Mouse (Mus musculus) heart, embryonic 16.5 days (tissue): ENCODE results near the gene Magi2. TPM values are rescaled to one million over a fixed set of nuclear protein-coding genes. Genes with fewer than 3 reads are reported as not detected.

Experiments used
- ATAC-seq: fragments of 200-750 bp; cut with Nextera tagmentation; replicated peaks from 2 replicates; pipeline ENCODE4 v1.8.0; 2017; ENCODE audit warnings: moderate number of reproducible peaks; ENCODE audit not compliant: insufficient read depth, low FRiP score; ENCODE audit errors: extremely low read depth
- H3K27ac ChIP-seq: fragments of 300-500 bp; sonication (generic); 2 replicates; pipeline ENCODE4 v1.5.1; 2014; ENCODE audit warnings: mild to moderate bottlenecking, low read length, control low read depth, moderate library complexity
- H3K27me3 ChIP-seq: fragments of 300-500 bp; sonication (generic); 2 replicates; pipeline ENCODE4 v1.6.1; 2014; ENCODE audit warnings: low read length, mixed read lengths; ENCODE audit not compliant: control insufficient read depth, insufficient read depth
- H3K36me3 ChIP-seq: fragments of 300-500 bp; sonication (generic); 2 replicates; pipeline ENCODE4 v1.6.1; 2014; ENCODE audit not compliant: control insufficient read depth, insufficient read depth
- H3K4me1 ChIP-seq: fragments of 300-500 bp; sonication (generic); 2 replicates; pipeline ENCODE4 v1.6.1; 2014; ENCODE audit warnings: low read length, mixed read lengths; ENCODE audit not compliant: control insufficient read depth, insufficient read depth
- H3K4me2 ChIP-seq: fragments of 300-500 bp; sonication (generic); 2 replicates; pipeline ENCODE4 v1.6.1; 2014; ENCODE audit warnings: low read depth, mild to moderate bottlenecking, control low read depth, low read length
- H3K4me3 ChIP-seq: fragments of 300-500 bp; sonication (generic); 2 replicates; pipeline ENCODE4 v1.5.1; 2014; ENCODE audit warnings: mild to moderate bottlenecking, control low read depth, low read length
- H3K9ac ChIP-seq: fragments of 300-500 bp; sonication (generic); 2 replicates; pipeline ENCODE4 v1.6.1; 2014; ENCODE audit warnings: low read length, control low read depth
- H3K9me3 ChIP-seq: fragments of 300-500 bp; sonication (generic); replicated peaks from 2 replicates; pipeline ENCODE4 v1.6.1; 2016; ENCODE audit warnings: low read length; ENCODE audit not compliant: control insufficient read depth
- WGBS: fragments of 180-500 bp; shearing (Covaris S2); extraction: QIAGEN DNeasy Blood & Tissue Kit; methylation state at CpG from one replicate; pipeline ENCODE4 v1.1.7; 2014; 5-methylcytosine and 5-hydroxymethylcytosine counted together
- polyA plus RNA-seq: library from polyadenylated mRNA; unstranded; fragments of >200 nt; fragmentation: Nextera tagmentation; extraction: Ambion mirVana; gene quantifications from 2 replicates; pipeline ENCODE4 v1.2.1, GENCODE M21; 2015

The Magi2 gene
- polyA plus RNA-seq, 1 experiment from 2014 or later: 3.3 TPM

GRCm38 (mm10) chr5:20050284-20050683 lies 823.4 kb downstream of the Magi2 start:
- Histone ChIP-seq H3K27ac (no peak overlapping the region), H3K9ac (no peak overlapping the region), H3K9me3 (no peaks in the 10 kb centered on the region), H3K4me3 (no peak overlapping the region), H3K27me3 (no peaks in the 10 kb centered on the region), H3K4me2 (no peak overlapping the region), H3K36me3 (no peaks in the 10 kb centered on the region), H3K4me1 (no peaks in the 10 kb centered on the region)
- ATAC-seq: no peak
- 34% methylated on average over 1 of the region's 1 CpGs for WGBS

DNA sequence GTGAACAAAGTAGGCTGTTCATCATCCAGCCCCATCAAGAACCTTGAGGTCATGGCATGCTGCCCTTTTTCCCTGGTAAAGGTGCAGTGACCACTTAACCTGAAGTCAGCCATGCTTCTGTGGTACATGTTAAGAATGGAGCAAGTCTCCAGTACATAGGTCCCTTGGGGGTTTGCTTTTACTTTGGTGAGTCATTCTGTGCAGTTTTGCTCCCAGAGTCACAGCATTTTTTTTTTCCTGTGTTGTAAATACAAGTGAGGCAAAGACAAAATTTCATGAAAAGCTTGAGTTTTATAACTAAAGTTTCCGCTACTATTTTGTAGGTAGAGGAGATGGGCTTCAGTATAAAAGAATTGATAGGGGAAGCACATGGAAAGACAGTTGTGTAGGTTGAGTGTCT lies 828.2 kb downstream of the Magi2 start:
- Histone ChIP-seq H3K9me3 (no peaks in the 10 kb centered on the region), H3K4me2 (no peak overlapping the region), H3K27ac (no peak overlapping the region), H3K36me3 (no peaks in the 10 kb centered on the region), H3K9ac (no peak overlapping the region), H3K27me3 (no peaks in the 10 kb centered on the region), H3K4me3 (no peak overlapping the region), H3K4me1 (no peaks in the 10 kb centered on the region)
- WGBS: 91% methylated on average over 1 of the region's 1 CpGs
- ATAC-seq: no peak

- Histone ChIP-seq H3K4me3 (no peak overlapping the region), H3K4me1 (no peaks in the 10 kb centered on the region), H3K27ac (no peak overlapping the region), H3K36me3 (no peaks in the 10 kb centered on the region), H3K9me3 (no peaks in the 10 kb centered on the region), H3K27me3 (no peaks in the 10 kb centered on the region), H3K4me2 (no peak overlapping the region), H3K9ac (no peak overlapping the region)
- WGBS: 43% methylated on average over 5 of the region's 5 CpGs
- no peak for ATAC-seq
Observed at GRCm38 (mm10) chr5:20056074-20056842, 829.4 kb downstream of the Magi2 start.

GRCm38 (mm10) chr5:20056856-20057255 lies 830.0 kb downstream of the Magi2 start:
- Histone ChIP-seq H3K4me3 (no peak overlapping the region), H3K9me3 (no peaks in the 10 kb centered on the region), H3K9ac (no peak overlapping the region), H3K4me1 (no peaks in the 10 kb centered on the region), H3K27me3 (no peaks in the 10 kb centered on the region), H3K4me2 (no peak overlapping the region), H3K36me3 (no peaks in the 10 kb centered on the region), H3K27ac (no peak overlapping the region)
- whole genome bisulfite sequencing: 85% methylated on average over 2 of the region's 2 CpGs
- no peak for ATAC-seq

GRCm38 (mm10) chr5:20062011-20062410 lies 835.2 kb downstream of the Magi2 start:
- H3K4me3 ChIP-seq: no peak overlapping the region
- WGBS: 58% methylated on average over 4 of the region's 4 CpGs
- H3K36me3 ChIP-seq: no peaks in the 10 kb centered on the region
- H3K27ac ChIP-seq: no peak overlapping the region
- H3K9me3 ChIP-seq: no peaks in the 10 kb centered on the region
- H3K9ac ChIP-seq: no peak overlapping the region
- no peak for ATAC-seq
- H3K27me3 ChIP-seq: no peaks in the 10 kb centered on the region
- no peak overlapping the region for H3K4me2 ChIP-seq
- no peaks in the 10 kb centered on the region for H3K4me1 ChIP-seq

DNA sequence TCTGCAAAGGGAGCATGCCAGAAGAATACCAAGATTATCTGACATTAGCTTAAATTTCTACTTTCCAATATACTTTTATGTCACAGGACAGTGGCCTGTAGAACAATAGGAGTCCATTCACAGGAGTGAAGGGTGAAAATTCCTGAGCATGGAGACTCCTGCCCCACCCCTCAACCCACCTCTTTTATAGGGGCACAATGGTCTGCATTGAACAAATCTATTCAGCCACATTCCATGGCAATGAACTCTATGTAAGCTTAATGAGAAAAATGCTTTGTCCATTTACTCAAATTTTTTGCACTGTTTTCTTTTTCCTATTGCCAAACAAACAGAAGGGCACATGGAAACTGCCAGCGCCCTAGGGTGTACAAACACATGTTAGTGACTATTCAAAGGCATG lies 838.2 kb downstream of the Magi2 start:
- Histone ChIP-seq H3K9me3 (no peaks in the 10 kb centered on the region), H3K36me3 (no peaks in the 10 kb centered on the region), H3K4me3 (no peak overlapping the region), H3K27ac (no peak overlapping the region), H3K9ac (no peak overlapping the region), H3K4me1 (no peaks in the 10 kb centered on the region), H3K4me2 (no peak overlapping the region), H3K27me3 (no peaks in the 10 kb centered on the region)
- 89% methylated on average over 1 of the region's 1 CpGs for WGBS
- no peak for ATAC-seq

- Histone ChIP-seq H3K36me3 (no peaks in the 10 kb centered on the region), H3K4me1 (no peaks in the 10 kb centered on the region), H3K4me3 (no peak overlapping the region), H3K9me3 (no peaks in the 10 kb centered on the region), H3K9ac (no peak overlapping the region), H3K4me2 (no peak overlapping the region), H3K27ac (no peak overlapping the region), H3K27me3 (no peaks in the 10 kb centered on the region)
- ATAC-seq: no peak
- 88% methylated on average over 1 of the region's 1 CpGs for WGBS
Observed at GRCm38 (mm10) chr5:20068496-20068895, 841.7 kb downstream of the Magi2 start.

DNA sequence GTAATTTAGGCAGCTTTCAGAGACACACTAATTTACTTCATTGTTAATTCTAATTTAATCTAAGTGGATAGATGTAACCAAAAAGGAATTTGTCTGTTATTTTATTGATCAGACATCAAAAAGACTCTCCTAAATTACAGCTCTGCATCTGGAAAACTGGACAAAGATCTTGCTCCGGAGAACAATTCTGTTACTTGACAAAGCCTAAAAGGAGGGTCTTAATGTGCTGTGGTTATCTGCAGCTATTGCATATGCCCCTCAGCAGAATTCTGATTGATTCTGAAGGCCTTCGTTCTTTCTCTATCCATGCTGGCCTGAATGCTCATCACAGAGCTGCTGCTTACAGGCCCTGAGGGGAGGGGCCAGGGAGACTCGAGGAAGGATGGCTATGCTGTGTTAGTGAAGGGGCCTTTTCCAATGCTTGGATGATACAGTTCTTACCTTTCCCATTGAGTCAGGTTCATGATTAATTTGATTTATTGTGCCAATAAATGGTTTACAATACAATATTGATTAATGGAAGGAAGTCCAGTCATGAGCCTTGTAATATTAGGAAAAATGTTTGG lies 842.2 kb downstream of the Magi2 start:
- Histone ChIP-seq H3K4me1 (no peaks in the 10 kb centered on the region), H3K9me3 (no peaks in the 10 kb centered on the region), H3K27ac (no peak overlapping the region), H3K9ac (no peak overlapping the region), H3K4me2 (no peak overlapping the region), H3K4me3 (no peak overlapping the region), H3K36me3 (no peaks in the 10 kb centered on the region), H3K27me3 (no peaks in the 10 kb centered on the region)
- 70% methylated on average over 3 of the region's 3 CpGs for WGBS
- no peak for ATAC-seq

- no peak overlapping the region for H3K9ac ChIP-seq
- no peaks in the 10 kb centered on the region for H3K27me3 ChIP-seq
- no peaks in the 10 kb centered on the region for H3K9me3 ChIP-seq
- no peak overlapping the region for H3K4me3 ChIP-seq
- no peaks in the 10 kb centered on the region for H3K4me1 ChIP-seq
- no peaks in the 10 kb centered on the region for H3K36me3 ChIP-seq
- no peak overlapping the region for H3K4me2 ChIP-seq
- ATAC-seq: no peak
- no peak overlapping the region for H3K27ac ChIP-seq
- whole genome bisulfite sequencing: 70% methylated on average over 5 of the region's 5 CpGs
Observed at GRCm38 (mm10) chr5:20074101-20074500, 847.3 kb downstream of the Magi2 start.
